Mouse (Mus musculus) kidney, postnatal 25 days (tissue): ENCODE results near the gene Rnf20.
"Not testable (repeated sequence)": the region's sequence is repeated elsewhere in the genome, so short reads cannot be mapped to it uniquely, and the experiment has no call there.

Experiments
- DNase-seq, 2 experiments: peaks; one replicate each; pipeline ENCODE4 v3.0.0; 2021; ENCODE audit warnings: mixed read lengths in 2 of 2

The Rnf20 gene

DNA sequence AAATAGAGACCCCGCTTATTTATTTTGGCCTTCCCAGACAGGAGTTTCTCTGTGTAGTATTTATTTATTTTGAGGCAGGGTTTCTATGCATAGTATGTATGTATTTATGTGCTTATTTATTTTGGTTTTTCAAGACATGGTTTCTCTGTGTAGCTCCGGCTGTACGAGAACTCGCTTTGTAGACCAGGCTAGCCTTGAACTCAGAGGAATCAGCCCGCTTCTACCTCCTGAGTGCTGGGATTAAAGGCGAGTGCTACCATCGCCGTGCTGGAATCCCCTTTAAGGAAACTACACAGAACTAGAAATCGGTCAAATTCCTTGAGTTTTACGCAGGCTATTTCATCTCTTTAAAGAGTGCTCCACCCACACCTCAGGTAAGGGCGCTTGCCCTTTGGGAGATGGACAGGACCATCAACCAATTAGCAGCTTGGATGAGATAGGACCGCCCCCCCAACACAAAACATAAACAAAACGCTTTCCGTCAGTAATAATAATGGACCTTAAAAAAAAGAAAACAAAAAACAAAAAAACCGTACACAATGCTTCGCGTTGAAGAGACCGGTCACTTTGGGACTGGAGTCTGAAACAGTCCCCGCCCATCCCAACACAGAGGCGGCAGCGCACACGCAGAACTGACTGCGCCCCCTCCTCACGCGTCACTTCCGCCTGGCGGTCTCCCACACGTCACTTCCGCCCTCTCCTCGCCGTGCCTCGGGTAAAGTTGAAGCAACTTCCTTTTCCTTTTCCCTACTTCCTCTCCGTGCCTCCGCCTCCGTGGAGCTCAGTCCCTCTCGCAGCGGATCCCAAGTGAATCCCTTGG lies at the start of gene Rnf20:
Gene Rnf20, plus strand, starts transcription at position 688 of the 820 bp plus-strand sequence.
- DNase-seq, result peak; percentile 95 to 97

DNA sequence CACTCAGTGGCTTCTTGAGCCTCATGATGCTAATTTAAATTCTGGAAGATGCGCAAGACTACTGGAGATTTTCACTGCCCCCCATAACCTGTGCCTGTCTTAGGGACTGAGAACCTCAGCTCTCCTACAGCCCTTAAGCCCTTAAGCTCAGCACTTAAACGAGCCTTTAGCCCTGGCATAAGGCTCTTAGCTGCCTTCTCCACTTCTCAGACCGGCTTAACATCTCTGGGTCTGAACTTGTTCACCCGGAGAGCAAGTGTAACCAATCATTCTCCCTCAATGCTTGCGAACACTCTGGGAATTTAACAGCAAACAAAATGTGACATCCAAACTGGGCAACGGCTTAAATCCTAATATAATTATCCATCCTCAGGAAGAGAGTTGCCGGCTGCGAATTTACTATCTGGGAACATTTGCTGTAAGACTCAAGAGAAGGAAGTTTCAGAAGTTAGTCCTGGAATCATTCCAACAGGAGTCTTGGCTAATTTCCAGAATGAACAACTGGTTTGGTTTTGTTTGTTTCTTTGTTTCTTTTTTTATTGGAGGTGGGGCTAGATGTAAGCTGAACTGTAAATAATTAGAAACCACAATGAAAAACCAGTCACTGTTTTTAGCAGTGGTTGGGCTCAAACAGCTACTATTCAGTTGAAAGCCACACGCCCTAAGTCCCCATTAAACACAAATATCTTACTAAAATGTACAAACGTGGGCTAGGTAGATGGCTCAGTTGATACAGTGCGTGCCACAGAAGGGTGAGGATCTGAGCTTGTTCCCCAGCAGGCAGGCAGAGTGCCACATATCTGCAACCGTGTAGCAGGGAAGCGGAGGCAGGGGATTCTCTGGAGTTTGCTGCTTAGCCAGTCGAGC lies 47.6 kb upstream of the Rnf20 start:
- no peak for DNase-seq

DNA sequence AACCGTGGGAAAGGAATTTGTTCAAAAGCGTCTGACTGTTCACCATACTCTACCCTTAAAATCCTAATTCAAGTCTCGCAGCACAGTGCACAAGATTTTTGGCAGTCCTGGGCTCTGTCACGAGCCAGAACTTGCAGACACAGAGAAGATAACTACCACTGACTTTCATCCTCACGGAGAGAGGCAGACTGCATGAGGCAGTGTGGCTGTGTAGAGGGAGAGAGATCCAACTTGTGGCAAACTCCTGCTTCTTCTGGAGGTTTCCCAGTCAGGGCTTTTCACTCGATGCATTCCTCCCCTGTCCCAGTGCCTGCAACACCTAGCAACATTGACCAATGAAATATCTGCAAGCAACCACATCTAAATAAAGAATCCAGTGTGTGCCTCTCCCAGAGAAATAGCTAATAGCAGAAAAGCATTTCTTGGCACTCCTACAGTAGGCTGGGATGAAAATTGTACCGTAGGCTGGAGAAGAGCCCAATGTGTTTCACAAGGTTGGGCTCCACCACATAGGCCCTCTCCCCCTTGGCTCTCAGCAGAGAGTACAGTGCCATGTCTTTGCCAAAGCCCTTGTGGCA lies 46.2 kb upstream of the Rnf20 start:
- DNase-seq, result no peak

DNA sequence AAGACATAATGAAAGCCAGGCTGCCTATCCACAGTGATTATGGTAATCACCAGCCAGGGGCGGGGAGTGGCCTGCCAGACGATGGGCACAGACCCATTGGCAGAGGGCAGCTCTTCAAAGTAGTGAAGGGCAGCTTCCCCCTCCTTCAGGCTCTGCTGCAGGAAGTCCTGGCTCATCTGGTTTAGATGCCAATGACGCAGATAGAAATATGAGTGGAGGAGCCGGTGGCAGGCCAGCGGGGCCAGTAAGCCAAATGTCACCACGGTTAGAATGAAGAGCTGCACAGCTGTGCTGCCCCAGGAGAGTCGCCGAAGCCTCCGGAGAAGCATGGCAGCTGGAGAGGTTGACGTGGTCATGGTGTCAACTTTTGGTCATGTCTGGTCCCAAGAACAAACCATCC lies 45.0 kb upstream of the Rnf20 start:
- DNase-seq, result no peak

DNA sequence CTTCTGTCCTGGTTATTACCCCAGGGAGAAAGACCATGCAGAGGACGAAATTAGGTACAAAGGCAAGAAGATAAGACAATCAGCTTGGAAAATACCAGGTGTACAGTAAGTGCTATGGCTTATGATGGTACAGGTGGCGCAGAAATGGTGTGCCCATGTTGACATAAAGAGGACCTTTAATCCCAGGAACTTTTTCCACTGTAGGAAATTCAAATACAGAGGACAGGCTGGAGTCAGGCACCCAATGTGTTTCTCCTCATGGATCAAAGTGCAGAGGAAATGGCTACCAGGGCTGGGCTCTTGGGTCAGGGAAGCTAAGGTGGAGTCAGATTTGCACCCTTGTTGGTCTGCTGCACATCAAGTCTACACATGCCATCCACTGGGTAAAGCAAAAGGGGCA lies 41.7 kb upstream of the Rnf20 start:
- DNase-seq, result no peak

DNA sequence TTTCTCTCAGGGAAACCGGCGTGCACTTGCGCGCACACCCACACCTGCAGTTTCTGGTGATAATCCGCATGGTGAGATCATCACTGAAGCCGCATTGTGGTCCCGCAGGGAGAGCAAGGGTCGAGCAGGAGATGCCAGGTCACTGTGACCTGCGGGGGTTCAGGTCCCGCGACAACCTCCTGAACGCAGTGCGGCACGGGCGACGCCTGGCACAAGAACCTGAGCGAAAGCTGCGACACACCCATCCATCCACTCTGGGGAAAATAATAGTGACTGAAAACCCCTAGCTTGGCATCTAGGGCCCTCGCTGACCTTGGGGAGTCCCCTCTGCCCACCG lies 35.0 kb upstream of the Rnf20 start:
- no peak for DNase-seq

DNA sequence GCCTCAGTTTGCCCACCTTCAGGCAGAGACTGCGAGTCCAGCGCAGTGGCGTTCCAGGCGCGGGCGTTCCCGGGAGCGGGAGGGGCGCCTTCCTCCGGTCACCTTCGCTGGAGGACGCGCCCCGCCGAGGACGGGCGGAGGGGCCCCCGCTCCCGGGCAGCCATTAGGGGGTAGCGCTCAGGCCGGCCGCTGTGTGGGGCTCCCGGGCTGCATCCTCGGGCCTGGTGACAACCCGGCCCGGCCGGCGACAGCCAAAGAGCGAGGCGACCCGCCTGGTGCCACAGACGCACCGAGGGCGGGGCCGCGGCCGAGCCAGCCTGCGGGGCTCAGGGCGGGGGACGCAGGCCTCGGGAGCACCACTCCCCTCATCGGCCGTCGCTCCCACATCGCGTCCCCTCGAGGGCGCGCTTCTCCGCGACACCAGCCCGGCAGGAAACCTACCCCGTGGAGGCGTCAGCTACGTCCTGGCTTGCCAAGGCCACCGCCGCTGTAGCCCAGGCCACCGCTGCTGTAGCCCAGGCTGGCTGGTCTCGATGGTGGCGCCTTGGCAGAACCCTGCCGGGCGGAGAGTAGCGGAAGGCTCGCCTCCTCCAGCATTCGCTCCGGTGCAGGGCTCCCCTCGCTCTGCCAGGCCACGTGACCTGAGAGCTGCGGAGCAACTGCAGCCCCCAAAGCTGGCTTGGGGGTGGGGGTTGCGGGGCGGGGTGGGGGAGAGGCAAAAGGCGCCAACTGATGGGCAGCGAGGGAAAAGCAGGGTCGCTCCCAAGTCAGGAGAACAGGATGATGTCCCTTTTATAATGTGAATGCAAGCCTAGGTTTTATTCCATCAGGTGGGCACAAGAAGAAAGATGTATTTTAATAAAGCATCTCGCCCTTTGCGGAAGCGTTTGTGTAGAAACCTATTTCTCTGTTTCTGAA lies 34.4 kb upstream of the Rnf20 start, which contains the start of gene Tmem246:
Gene Tmem246, minus strand, starts transcription at position 694 of the 918 bp plus-strand sequence.
- peak; percentile 62 to 86 for DNase-seq

DNA sequence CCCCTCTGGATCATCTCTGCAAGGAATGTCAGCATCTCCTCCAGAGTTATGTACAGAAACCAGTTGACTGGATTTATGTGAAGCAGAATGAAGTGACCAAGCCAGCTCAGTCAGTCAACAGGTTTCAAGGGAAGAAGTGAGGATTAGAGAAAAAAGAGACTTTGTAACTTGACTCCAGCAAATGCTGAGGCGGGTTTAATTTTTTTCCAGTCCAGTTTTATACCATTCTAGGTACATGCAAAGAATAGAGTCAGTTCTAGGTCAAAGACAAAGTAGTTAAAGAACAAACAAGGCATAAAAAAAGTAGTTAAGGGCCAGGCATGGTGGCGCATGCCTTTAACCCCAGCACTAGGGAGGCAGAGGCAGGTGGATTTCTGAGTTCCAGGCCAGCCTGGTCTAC lies 28.6 kb upstream of the Rnf20 start:
- DNase-seq, result no peak

DNA sequence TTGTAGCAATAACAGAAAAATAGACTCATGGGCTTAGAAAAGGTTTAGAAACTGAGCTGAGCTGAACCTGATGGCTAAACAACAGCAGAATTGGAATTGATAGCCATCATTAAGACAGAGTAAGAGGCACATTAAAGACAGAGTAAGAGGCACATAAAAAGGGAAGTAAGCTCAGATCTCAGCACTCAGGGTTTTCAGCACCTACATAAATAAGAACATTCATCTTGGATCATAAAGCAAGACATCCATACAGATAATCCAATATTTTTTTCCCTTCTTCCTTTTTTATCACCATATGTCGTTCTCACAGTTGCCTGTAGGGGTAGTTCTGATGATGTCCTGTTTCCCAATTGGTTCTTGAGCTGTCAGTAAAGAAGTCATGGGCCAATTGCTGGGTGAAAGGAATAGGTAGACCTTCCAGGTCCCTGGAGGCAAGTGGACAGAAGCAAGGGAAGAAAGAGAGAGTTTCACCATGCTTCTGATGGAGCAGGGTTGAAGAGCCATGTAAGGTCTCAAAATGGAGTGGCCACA lies 27.7 kb upstream of the Rnf20 start:
- DNase-seq, result no peak

DNA sequence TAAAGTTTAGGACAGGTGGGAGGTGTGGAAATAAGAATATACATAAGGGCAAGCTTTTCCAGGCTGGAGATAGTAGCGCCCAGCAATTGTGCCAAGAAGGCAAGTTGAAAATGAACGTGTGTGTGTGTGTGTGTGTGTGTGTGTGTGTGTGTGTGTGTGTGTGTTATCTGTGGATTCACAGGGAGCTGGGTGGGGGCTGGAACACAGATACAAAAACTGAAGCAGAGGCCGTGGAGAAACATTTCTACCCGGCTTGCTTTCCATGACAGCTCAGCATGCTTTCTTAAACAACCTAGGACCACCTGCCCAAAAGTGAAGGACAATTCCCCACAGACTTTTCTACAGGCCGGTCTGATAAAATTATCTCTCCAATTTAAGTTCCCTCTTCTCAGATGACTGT lies 27.2 kb upstream of the Rnf20 start:
- DNase-seq, result no peak

DNA sequence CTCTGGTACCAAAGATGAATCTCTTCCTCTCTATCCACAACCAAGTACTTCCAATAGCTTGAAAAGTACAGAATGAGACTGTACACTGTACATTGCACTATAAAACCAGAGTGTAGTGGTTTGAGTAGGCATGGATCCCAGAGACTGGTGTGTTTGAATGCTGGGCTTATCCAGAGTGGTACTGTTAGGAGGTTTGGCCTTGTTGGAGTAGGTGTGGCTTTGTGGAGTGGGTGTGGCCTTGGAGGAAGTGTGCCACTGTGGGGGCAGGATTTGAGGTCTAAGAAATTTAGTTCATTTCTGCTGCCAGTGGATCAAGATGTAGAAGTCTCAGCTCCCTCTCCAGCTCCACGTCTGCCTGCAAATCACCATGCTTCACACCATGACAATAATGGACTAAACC lies 26.3 kb upstream of the Rnf20 start:
- DNase-seq, result no peak

DNA sequence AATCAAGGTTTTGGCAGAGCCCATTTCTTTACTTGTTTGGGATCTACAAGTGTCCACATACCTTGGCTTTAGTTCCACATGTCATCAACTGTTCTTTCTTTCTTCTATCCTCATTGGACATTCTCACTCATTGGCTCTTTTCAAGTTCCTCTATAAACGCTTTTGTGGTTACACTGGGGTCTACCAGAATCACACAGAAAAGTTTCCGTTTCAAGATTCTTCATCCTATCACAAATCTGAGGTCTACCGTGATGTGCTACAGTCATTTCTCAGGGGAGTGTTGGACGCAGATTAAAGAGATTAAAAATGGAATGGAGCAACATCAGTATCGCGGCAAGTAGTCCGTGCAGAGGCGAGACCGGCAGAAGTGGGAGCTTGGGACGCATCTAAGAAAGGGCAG lies 14.9 kb upstream of the Rnf20 start:
- DNase-seq, result no peak

DNA sequence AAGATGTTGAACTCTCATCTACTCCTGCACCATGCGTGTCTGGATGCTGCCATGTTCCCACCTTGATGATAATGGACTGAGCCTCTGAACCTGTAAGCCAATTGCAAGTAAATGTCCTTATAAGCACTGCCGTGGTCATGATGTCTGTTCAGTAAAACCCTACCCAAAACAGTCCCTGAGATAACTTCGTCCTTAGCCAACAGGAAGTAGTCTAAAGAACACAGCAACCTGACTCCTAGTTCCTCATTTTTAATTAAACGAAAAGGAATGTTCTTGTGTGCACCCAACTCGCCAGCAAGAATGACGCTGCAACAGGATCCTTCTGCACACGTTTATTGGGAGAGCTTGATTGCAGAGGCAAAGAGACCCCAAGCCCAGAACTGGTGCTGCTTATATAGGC lies 11.9 kb upstream of the Rnf20 start:
- not testable (repeated sequence) for DNase-seq

DNA sequence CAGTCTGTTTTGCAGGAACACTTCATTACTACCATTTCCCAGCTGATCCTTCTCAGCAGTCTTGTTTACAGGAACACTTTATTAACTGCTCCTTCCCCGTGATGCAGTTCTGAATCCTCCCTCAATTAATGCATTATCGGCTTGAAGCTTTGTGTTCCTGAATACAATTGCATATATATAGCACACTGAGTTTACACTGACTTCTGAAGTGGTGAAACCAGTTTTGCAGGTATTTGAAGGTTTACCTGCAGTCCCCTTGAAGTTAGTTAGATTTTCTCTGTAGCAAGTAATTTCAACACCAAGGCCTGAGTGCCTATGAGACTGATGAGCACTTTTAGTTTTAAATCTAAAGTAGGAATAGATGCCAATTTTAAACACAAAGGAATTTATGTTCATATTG lies 9.5 kb upstream of the Rnf20 start:
- DNase-seq, result no peak

DNA sequence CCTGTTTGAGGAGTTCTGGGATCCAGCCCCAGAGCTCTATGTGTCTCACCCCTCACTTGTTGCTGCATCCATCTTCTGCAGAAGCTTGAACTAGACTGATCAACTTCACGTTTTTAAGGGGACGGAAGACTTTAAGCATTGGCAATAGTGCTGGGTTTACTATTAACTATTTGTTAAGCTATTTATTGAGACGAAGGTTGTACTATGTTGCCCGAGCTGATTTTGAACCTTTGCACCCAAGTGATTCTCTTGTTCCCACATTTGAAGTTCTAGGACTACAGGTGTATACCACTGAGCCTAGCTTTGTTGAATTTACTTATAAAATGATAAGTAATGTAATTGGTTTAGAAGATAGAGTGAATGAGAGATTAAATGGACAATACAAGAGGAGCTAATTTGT lies 7.9 kb upstream of the Rnf20 start:
- no peak for DNase-seq

DNA sequence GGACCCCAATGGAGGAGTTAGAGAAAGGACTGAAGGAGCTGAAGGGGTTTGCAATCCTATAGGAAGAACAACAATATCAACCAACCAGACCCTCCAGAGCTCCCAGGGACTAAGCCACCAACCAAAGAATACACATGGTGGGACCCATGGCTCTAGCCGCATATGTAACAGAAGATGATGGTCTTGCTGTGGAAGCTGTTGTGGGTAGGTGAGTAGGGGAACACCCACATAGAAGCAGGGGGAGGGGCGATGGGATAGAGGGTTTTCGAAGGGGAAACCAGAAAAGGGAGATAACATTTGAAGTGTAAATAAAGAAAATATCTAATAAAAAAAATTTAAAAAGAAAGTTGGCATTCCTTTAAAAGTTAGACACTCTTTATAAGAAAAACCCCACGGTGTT lies 6.8 kb upstream of the Rnf20 start:
- DNase-seq, result not testable (repeated sequence)

DNA sequence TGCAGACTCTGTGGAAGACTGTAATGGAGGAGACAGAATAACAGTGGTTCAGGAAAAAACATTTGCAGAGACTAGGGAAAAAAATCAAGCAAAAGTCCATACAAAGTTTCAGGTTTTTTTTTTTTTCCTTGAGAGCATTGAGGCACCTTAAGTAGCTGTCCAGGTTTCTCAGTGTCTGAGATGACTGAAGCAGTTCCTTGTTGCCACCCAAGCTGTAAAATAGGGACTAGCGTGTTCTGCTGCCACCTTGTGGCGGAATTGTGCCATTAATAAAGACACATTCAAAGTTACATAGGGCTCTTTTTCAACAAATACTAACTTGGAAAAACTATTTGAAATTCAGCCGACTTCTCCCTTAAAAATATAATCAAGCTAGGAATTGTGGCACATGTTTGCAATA lies 4.8 kb upstream of the Rnf20 start:
- DNase-seq, result peak; percentile 78 to 90

DNA sequence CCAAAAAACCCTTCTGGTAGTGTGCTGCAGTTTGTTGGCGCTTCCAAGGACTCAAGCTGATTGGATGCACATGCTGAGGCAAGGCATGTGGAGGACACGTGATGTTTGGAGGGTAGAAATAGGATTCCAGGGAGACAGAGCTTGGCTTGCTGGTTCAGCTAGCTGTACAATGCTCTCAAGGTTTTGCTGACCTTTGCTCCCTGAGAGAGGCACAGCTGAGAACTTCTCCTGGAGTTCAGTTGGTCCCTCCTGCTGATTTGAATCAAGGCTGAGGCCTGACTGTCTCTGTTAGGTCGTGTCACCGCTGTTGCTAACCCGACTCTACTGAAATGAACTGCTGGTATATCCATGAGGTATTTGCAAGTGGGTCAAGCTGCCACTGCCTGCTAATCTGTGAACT lies 2.9 kb upstream of the Rnf20 start:
- peak; percentile 46 to 67 for DNase-seq

DNA sequence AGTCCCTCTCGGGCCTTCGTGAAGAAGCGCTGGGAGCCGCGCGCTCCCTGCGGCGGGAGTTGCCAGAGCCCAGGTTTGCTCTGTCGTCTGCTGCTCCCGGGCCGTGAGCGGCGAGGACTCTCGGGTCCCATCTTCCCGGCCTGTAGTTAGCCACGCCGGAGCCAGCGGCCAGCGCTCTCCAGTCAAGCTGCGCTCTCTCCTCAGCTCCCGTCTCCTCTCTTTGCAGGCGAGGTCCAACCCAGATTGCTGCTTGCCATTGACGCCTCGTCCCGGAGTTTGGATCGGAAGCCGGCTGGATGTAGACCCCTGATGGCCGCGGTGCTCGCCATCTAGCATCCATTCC lies 304 bp downstream of the Rnf20 start:
- no peak for DNase-seq

DNA sequence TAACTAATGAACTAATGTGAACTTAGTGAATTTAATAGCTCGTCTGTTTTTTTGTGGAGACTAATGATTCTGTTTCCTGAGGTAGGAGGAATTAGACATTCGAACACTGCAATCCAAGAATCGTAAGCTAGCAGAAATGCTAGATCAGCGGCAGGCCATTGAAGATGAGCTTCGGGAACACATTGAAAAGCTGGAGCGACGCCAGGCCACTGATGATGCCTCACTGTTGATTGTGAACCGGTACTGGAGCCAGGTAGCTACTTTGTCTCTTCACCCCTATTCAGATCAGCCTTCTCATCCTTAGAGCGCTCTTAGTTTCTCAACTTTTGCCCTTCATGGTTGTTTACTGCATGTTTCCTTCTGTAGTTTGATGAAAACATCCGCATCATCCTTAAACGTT lies 6.0 kb downstream of the Rnf20 start:
- peak in 1 of 2 experiments; percentile 10 for DNase-seq

DNA sequence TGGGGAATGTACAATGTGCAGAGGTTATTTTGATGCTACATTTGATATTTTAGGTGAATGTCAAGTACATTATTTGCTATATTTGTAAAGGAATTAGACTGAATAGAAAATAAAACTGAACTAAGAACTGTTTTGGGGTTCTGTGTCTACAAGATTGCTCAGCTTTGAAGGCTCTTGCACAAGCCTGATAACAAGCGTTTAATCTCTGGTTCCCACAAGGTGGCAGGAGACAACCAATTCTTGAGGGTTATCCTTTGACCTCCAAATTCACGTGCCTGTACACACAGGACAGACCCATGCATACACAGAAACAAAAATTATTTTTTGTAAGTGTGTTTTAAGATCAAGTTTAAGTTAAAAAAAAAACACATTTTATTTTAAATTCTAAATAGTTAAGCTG lies 8.1 kb downstream of the Rnf20 start:
- DNase-seq, result no peak

DNA sequence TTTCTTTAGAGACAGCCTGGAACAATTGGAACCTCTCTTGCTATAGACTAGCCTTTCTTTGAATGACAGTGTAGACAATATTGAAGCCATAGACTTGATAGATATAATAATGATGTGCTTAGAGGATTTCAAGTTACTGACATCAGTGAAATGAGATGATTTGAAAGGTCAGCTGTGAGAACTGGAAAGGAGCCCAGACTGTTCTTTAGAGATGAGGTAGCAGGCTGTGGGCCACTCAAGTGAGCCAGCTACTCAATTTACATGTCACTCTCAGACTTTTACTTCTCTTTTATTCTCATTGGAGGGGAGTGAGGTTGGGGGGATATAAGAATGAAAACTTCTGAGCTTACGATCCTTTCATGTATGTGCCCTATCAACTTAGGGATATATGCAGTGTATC lies 27.6 kb downstream of the Rnf20 start:
- DNase-seq, result no peak

DNA sequence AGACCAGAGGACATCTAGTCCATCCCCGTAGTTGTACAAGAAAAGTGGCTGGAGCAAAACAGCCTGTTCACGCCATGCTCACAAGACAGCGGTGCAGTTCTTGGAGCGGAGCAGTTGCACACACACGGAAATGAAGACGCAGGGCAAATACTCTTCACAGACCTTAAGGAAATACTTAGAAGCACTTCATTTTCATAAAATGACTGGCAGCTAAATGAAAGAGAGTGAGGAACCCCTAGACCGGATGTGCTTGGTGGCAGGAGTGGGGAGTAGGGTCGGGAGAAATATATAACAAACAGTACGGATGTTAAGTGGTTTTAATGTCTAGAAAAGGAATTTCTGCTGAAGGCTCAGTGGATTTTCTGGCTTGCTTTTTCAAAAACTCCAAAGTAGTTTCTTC lies 29.9 kb downstream of the Rnf20 start:
- no peak for DNase-seq
